Mouse (Mus musculus): ENCODE data around the gene Cnot3. TPM values are rescaled to one million over a fixed set of nuclear protein-coding genes. Genes with fewer than 3 reads are reported as not detected.
A peak's percentile ranks its signal among the peaks of the same experiment; 100 is the strongest.
"Not testable (repeated sequence)": the region's sequence is repeated elsewhere in the genome, so short reads cannot be mapped to it uniquely, and the experiment has no call there.

The Cnot3 gene
- polyA plus RNA-seq, 1 experiment from 2014 or later, result 47.3 TPM

- Histone ChIP-seq H3K27ac (ENCODE audit: low read length) (peak within 1 kb of the TSS; percentile 81), H3K9ac (replicated peaks; ENCODE audit: low read depth, low read length) (peak within 1 kb of the TSS; percentile 72), H3K4me2 (ENCODE audit: low read length) (peak within 1 kb of the TSS; percentile 71), H3K9me3 (ENCODE audit: control insufficient read depth, low read length) (no peaks in the 10 kb centered on the region), H3K4me1 (replicated peaks; ENCODE audit: control insufficient read depth, insufficient read depth, low read length) (peaks cover 19% of the 10 kb centered on the region), H3K27me3 (replicated peaks; ENCODE audit: control insufficient read depth, insufficient read depth, low read length) (no peaks in the 10 kb centered on the region), H3K4me3 (replicated peaks; ENCODE audit: low read length) (peak within 1 kb of the TSS; percentile 77), H3K36me3 (ENCODE audit: control insufficient read depth, insufficient read depth) (peaks cover 6% of the 10 kb centered on the region; the same call in 1 of the 2 replicates)
- peak; percentile 70; the same call in 1 of the 2 replicates for ATAC-seq
- WGBS, result under 1% methylated on average over 49 of the region's 49 CpGs
Observed at GRCm38 (mm10) chr7:3692382-3692986, 47.4 kb downstream of the Cnot3 start, which contains the start of gene Tsen34. TSS of gene Tsen34 (plus strand) at chr7:3692863.

- Histone ChIP-seq H3K27ac (ENCODE audit: low read length) (peak within 1 kb of the TSS; percentile 81), H3K4me2 (ENCODE audit: low read length) (peak within 1 kb of the TSS; percentile 71), H3K9me3 (ENCODE audit: control insufficient read depth, low read length) (no peaks in the 10 kb centered on the region), H3K4me3 (replicated peaks; ENCODE audit: low read length) (peak within 1 kb of the TSS; percentile 77), H3K9ac (replicated peaks; ENCODE audit: low read depth, low read length) (peak within 1 kb of the TSS; percentile 72), H3K4me1 (replicated peaks; ENCODE audit: control insufficient read depth, insufficient read depth, low read length) (peaks cover 19% of the 10 kb centered on the region), H3K36me3 (ENCODE audit: control insufficient read depth, insufficient read depth) (peaks cover 5% of the 10 kb centered on the region; the same call in 1 of the 2 replicates), H3K27me3 (replicated peaks; ENCODE audit: control insufficient read depth, insufficient read depth, low read length) (no peaks in the 10 kb centered on the region)
- ATAC-seq, result peak; percentile 93
- under 1% methylated on average over 55 of the region's 55 CpGs for WGBS
Observed at GRCm38 (mm10) chr7:3692987-3693808, 48.1 kb downstream of the Cnot3 start, which contains the start of gene Mboat7. TSS of gene Mboat7 (minus strand) at chr7:3693523.

GRCm38 (mm10) chr7:3693809-3694075 lies 48.7 kb downstream of the Cnot3 start:
- peak overlapping the region; percentile 71 for H3K4me2 ChIP-seq (ENCODE audit: low read length)
- H3K27me3 ChIP-seq (replicated peaks; ENCODE audit: control insufficient read depth, insufficient read depth, low read length), result no peaks in the 10 kb centered on the region
- no peaks in the 10 kb centered on the region for H3K9me3 ChIP-seq (ENCODE audit: control insufficient read depth, low read length)
- H3K4me3 ChIP-seq (replicated peaks; ENCODE audit: low read length), result peak overlapping the region; percentile 77
- ATAC-seq, result no peak
- H3K36me3 ChIP-seq (ENCODE audit: control insufficient read depth, insufficient read depth), result peaks cover 4% of the 10 kb centered on the region; the same call in 1 of the 2 replicates
- H3K4me1 ChIP-seq (replicated peaks; ENCODE audit: control insufficient read depth, insufficient read depth, low read length), result peaks cover 19% of the 10 kb centered on the region
- WGBS, result 0% methylated on average over 18 of the region's 18 CpGs
- H3K9ac ChIP-seq (replicated peaks; ENCODE audit: low read depth, low read length), result peak overlapping the region; percentile 72
- H3K27ac ChIP-seq (ENCODE audit: low read length), result peak overlapping the region; percentile 81

- H3K27me3 ChIP-seq (replicated peaks; ENCODE audit: control insufficient read depth, insufficient read depth, low read length), result no peaks in the 10 kb centered on the region
- H3K4me1 ChIP-seq (replicated peaks; ENCODE audit: control insufficient read depth, insufficient read depth, low read length), result peaks cover 19% of the 10 kb centered on the region
- peak overlapping the region; percentile 77 for H3K4me3 ChIP-seq (replicated peaks; ENCODE audit: low read length)
- ATAC-seq, result peak; percentile 25
- H3K9ac ChIP-seq (replicated peaks; ENCODE audit: low read depth, low read length), result peak overlapping the region; percentile 72
- under 1% methylated on average over 52 of the region's 55 CpGs for WGBS
- H3K27ac ChIP-seq (ENCODE audit: low read length), result peak overlapping the region; percentile 81
- no peaks in the 10 kb centered on the region for H3K9me3 ChIP-seq (ENCODE audit: control insufficient read depth, low read length)
- H3K36me3 ChIP-seq (ENCODE audit: control insufficient read depth, insufficient read depth), result peaks cover 5% of the 10 kb centered on the region
- peak overlapping the region; percentile 71 for H3K4me2 ChIP-seq (ENCODE audit: low read length)
Observed at GRCm38 (mm10) chr7:3694076-3694948, 49.2 kb downstream of the Cnot3 start.

- ATAC-seq; H3K9me3 ChIP-seq (ENCODE audit: control insufficient read depth, low read length); H3K27me3 ChIP-seq (replicated peaks; ENCODE audit: control insufficient read depth, insufficient read depth, low read length); H3K36me3 ChIP-seq (ENCODE audit: control insufficient read depth, insufficient read depth): not testable (repeated sequence)
- H3K27ac ChIP-seq (ENCODE audit: low read length), result peak overlapping the region; percentile 43; the same call in 1 of the 2 replicates
- WGBS, result 2% methylated on average over 9 of the region's 9 CpGs
- H3K4me1 ChIP-seq (replicated peaks; ENCODE audit: control insufficient read depth, insufficient read depth, low read length), result peaks cover 19% of the 10 kb centered on the region
- H3K4me2 ChIP-seq (ENCODE audit: low read length), result peak overlapping the region; percentile 71
- peak overlapping the region; percentile 77 for H3K4me3 ChIP-seq (replicated peaks; ENCODE audit: low read length)
- H3K9ac ChIP-seq (replicated peaks; ENCODE audit: low read depth, low read length), result peak overlapping the region; percentile 72
Observed at GRCm38 (mm10) chr7:3694949-3695305, 49.9 kb downstream of the Cnot3 start.

GRCm38 (mm10) chr7:3698471-3698870 lies 53.4 kb downstream of the Cnot3 start:
- H3K27me3 ChIP-seq (replicated peaks; ENCODE audit: control insufficient read depth, insufficient read depth, low read length), result no peaks in the 10 kb centered on the region
- H3K4me3 ChIP-seq (replicated peaks; ENCODE audit: low read length), result no peak overlapping the region
- 97% methylated on average over 6 of the region's 6 CpGs for WGBS
- ATAC-seq, result no peak
- no peak overlapping the region for H3K9ac ChIP-seq (replicated peaks; ENCODE audit: low read depth, low read length)
- H3K4me1 ChIP-seq (replicated peaks; ENCODE audit: control insufficient read depth, insufficient read depth, low read length), result peaks cover 10% of the 10 kb centered on the region
- H3K27ac ChIP-seq (ENCODE audit: low read length), result no peak overlapping the region
- no peak overlapping the region for H3K4me2 ChIP-seq (ENCODE audit: low read length)
- H3K9me3 ChIP-seq (ENCODE audit: control insufficient read depth, low read length), result no peaks in the 10 kb centered on the region
- peaks cover 9% of the 10 kb centered on the region for H3K36me3 ChIP-seq (ENCODE audit: control insufficient read depth, insufficient read depth)

- peak overlapping the region; percentile 96 for H3K27ac ChIP-seq (ENCODE audit: low read length)
- 21% methylated on average over 6 of the region's 6 CpGs for WGBS
- no peaks in the 10 kb centered on the region for H3K9me3 ChIP-seq (ENCODE audit: control insufficient read depth, low read length)
- H3K4me2 ChIP-seq (ENCODE audit: low read length), result peak overlapping the region; percentile 60
- no peaks in the 10 kb centered on the region for H3K27me3 ChIP-seq (replicated peaks; ENCODE audit: control insufficient read depth, insufficient read depth, low read length)
- peak overlapping the region; percentile 73 for H3K9ac ChIP-seq (replicated peaks; ENCODE audit: low read depth, low read length)
- H3K4me1 ChIP-seq (replicated peaks; ENCODE audit: control insufficient read depth, insufficient read depth, low read length), result peaks cover 19% of the 10 kb centered on the region
- peaks cover 11% of the 10 kb centered on the region for H3K36me3 ChIP-seq (ENCODE audit: control insufficient read depth, insufficient read depth)
- ATAC-seq, result peak; percentile 45
- H3K4me3 ChIP-seq (replicated peaks; ENCODE audit: low read length), result peak overlapping the region; percentile 58
Observed at GRCm38 (mm10) chr7:3703148-3703878, 58.2 kb downstream of the Cnot3 start.

GRCm38 (mm10) chr7:3703879-3704441 lies 58.9 kb downstream of the Cnot3 start, which contains the start of gene Rps9:
TSS of gene Rps9 (plus strand) at chr7:3703993.
- peak within 1 kb of the TSS; percentile 73 for H3K9ac ChIP-seq (replicated peaks; ENCODE audit: low read depth, low read length)
- H3K9me3 ChIP-seq (ENCODE audit: control insufficient read depth, low read length), result no peaks in the 10 kb centered on the region
- peaks cover 19% of the 10 kb centered on the region for H3K4me1 ChIP-seq (replicated peaks; ENCODE audit: control insufficient read depth, insufficient read depth, low read length)
- peak within 1 kb of the TSS; percentile 60 for H3K4me2 ChIP-seq (ENCODE audit: low read length)
- peak within 1 kb of the TSS; percentile 58 for H3K4me3 ChIP-seq (replicated peaks; ENCODE audit: low read length)
- peak; percentile 95 for ATAC-seq
- WGBS, result 1% methylated on average over 42 of the region's 42 CpGs
- peaks cover 11% of the 10 kb centered on the region for H3K36me3 ChIP-seq (ENCODE audit: control insufficient read depth, insufficient read depth)
- no peaks in the 10 kb centered on the region for H3K27me3 ChIP-seq (replicated peaks; ENCODE audit: control insufficient read depth, insufficient read depth, low read length)
- peak within 1 kb of the TSS; percentile 96 for H3K27ac ChIP-seq (ENCODE audit: low read length)

All from forebrain, embryonic 16.5 days (tissue).